Mouse (Mus musculus) forebrain, embryonic 10.5 days (tissue): ENCODE measurements around the gene Ccdc177. TPM values are rescaled to one million over a fixed set of nuclear protein-coding genes. Genes with fewer than 3 reads are reported as not detected.
"Not testable (repeated sequence)": the region's sequence is repeated elsewhere in the genome, so short reads cannot be mapped to it uniquely, and the experiment has no call there.

Experiments
- DNase-seq: peaks from one replicate; pipeline ENCODE4 v3.0.0-alpha.2; 2017; ENCODE audit warnings: low spot score; ENCODE audit errors: extremely low spot score
- H3K27ac ChIP-seq: fragments of 300-500 bp; sonication (generic); 2 replicates; pipeline ENCODE4 v1.5.1; 2016; ENCODE audit warnings: mild to moderate bottlenecking
- H3K27me3 ChIP-seq: fragments of 300-500 bp; sonication (generic); 2 replicates; pipeline ENCODE4 v1.6.1; 2016; ENCODE audit warnings: mild to moderate bottlenecking; ENCODE audit not compliant: poor library complexity, severe bottlenecking
- H3K36me3 ChIP-seq: fragments of 300-500 bp; sonication (generic); replicated peaks from 2 replicates; pipeline ENCODE4 v1.6.1; 2016; ENCODE audit warnings: mild to moderate bottlenecking, moderate library complexity
- H3K4me1 ChIP-seq: fragments of 300-500 bp; sonication (generic); 2 replicates; pipeline ENCODE4 v1.6.1; 2016
- H3K4me3 ChIP-seq: fragments of 300-500 bp; sonication (generic); 2 replicates; pipeline ENCODE4 v1.5.1; 2016; ENCODE audit warnings: mild to moderate bottlenecking, moderate library complexity
- H3K9me3 ChIP-seq: fragments of 300-500 bp; sonication (generic); 2 replicates; pipeline ENCODE4 v1.6.1; 2016; ENCODE audit warnings: mild to moderate bottlenecking, moderate library complexity
- WGBS: fragments of 180-500 bp; shearing (Covaris S2); methylation state at CpG from one replicate; pipeline ENCODE4 v1.1.7; 2016; 5-methylcytosine and 5-hydroxymethylcytosine counted together
- polyA plus RNA-seq: library from polyadenylated mRNA; unstranded; fragments of >200 nt; fragmentation: Nextera tagmentation; extraction: Ambion mirVana; gene quantifications from 2 replicates; pipeline ENCODE4 v1.2.1, GENCODE M21; 2016

Ccdc177 gene
- polyA plus RNA-seq, 1 experiment from 2014 or later: 1.7 TPM

DNA sequence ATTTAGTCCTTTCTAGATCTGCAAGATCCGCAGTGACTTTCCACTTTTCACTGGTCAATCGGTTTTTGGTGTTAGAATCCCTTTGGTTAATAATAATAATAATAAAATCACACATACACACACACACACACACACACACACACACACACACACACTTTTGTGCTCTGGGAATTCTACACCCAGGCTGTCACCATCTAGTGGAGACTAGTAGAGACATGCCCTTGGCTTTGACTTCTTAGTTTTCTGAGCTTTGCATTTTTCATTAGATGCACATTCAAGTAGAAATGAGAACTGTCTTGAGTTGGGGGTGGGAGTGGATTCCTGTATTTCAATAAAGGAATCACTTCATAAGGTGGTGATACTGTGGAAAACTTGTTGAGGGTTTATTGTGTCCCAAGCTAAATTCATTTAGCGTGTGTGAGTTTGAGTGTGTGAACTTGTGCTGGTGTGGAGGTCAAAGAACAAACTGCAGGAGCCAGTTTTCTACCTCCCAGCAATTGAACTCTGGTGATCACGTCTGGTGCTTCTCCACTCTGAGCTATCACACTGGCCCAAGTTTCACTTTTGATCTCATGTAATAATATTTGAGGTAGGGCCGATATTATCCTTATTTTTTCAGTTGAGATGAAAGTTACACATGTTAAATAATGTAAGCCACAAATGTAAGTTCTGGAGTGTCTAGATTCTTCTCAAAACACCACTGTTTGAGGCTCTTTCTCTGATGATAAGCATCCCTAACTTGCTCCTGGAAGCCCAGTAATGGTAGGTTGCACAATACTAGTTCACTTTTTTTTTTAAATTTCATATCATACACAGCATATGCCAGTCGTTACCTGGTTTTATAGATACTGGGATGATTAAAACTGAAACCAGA is 31.3 kb upstream of the Ccdc177 start:
- peaks cover 15% of the 10 kb centered on the region for H3K36me3 ChIP-seq
- peak; percentile 21 for DNase-seq
- H3K27me3 ChIP-seq: no peaks in the 10 kb centered on the region
- no peaks in the 10 kb centered on the region for H3K9me3 ChIP-seq
- peak overlapping the region; percentile 94 for H3K27ac ChIP-seq
- peak overlapping the region; percentile 77 for H3K4me3 ChIP-seq
- H3K4me1 ChIP-seq: peaks cover 24% of the 10 kb centered on the region
- 51% methylated on average over 6 of the region's 6 CpGs for whole genome bisulfite sequencing

DNA sequence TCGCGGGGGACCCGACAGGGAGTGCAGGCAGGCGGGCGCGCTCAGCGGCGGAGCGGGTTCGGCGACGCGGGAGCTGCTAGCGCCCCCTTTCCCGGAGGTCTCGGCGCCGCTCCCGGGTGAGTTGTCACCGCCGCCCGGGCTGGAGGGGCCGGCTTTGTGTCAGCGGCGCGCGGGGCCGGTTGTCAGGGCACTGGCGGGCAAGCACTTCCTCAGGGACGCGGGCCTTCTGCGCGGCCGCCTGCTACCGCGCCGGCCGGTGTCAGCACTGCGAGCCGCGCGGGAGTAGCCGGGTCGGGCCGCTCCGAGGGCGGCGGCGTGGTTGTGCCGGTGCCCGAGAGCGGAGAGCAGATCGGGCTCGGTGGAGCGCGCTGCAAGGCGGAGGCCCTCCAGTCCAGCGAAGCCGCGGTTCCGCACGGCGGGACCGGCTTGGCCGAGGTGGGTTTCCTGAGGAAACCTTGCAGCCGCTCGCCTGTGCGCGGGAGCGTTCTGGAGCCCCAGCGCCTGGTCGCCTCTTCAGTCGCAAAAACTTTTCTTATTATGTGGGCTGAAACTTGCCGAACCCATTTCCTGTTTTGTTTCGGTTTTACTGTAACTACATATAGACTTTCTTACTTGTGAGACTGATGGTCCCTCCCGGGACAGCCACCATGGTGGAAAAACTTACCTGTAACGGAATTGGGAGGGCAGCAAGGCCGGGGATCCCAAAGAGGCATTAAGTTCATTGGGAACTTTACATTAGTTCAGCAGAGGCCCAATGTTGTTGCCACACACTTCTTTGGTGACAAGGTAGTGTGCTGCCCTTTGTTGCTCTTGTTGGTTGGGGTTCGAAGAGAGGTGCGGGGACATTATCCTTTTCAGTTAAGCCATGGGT is 30.4 kb upstream of the Ccdc177 start:
- H3K27ac ChIP-seq: peak overlapping the region; percentile 94
- no peaks in the 10 kb centered on the region for H3K9me3 ChIP-seq
- peaks cover 15% of the 10 kb centered on the region for H3K36me3 ChIP-seq
- peaks cover 24% of the 10 kb centered on the region for H3K4me1 ChIP-seq
- H3K4me3 ChIP-seq: peak overlapping the region; percentile 77
- no peak for DNase-seq
- H3K27me3 ChIP-seq: no peaks in the 10 kb centered on the region
- under 1% methylated on average over 80 of the region's 80 CpGs for WGBS

DNA sequence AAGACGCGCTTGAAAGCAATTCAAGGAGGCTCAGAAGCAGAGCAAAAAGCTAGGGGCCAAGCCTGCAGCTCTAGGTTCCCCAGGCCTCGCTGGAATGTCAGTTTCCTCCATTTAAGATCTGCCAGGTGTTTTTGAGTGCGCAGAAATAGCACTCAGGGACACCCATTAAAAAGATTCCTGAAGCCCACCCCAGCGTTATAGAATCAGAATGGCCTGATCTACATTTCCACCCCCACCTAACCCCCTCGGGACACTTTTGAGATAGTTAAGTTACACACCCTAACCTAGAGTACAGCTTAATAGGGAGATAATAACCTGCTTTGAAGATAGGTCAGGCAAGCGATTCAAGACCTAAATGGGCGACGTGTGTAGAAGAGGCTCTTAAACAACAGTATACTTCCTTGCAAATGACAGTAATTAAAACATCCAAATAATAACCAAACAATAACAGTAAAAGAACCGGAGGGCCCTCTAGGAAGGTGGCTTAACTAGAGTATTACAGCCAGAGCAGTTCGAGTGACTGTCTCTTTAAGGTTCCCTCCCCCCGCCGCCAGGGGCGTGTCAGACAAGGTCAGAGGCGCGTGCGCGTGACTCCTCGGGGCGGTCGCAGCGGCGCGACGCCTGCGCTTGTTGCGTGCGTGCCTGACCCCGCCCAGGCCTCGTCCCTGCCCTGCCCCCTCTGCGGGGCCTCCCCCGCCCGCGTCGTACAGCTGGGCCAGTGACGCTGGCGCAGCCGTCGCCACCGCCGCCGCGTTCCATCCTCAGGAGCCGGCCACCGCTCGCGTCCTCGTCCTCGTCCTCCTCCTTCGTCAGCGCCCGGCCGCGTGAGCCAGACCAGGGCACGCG is 29.6 kb upstream of the Ccdc177 start, which contains the start of gene Susd6:
Gene Susd6 (plus strand): TSS at position 662 of the 846 bp plus-strand sequence.
- H3K9me3 ChIP-seq: no peaks in the 10 kb centered on the region
- DNase-seq: peak; percentile 97
- peaks cover 24% of the 10 kb centered on the region for H3K4me1 ChIP-seq
- H3K4me3 ChIP-seq: peak within 1 kb of the TSS; percentile 77
- peak within 1 kb of the TSS; percentile 94 for H3K27ac ChIP-seq
- WGBS: 3% methylated on average over 56 of the region's 56 CpGs
- H3K27me3 ChIP-seq: no peaks in the 10 kb centered on the region
- peaks cover 15% of the 10 kb centered on the region for H3K36me3 ChIP-seq

DNA sequence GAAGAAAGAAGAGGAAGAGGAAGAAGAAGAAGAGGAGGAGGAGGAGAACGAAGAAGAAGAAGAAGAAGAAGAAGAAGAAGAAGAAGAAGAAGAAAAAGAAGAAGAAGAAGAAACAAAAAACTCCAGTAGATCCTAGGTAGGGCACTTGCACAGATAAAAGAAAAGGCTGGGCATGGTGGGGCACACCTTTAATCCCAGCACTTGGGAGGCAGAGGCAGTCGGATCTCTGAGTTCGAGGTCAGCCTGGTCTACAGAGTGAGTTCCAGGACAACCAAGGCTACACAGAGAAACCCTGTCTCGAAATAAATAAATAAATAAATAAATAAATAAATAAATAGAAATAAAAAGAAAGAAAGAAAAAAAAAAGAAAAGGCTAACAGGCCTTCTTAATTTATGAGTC is 28.8 kb upstream of the Ccdc177 start:
- Histone ChIP-seq H3K4me1 (peaks cover 24% of the 10 kb centered on the region), H3K36me3 (peaks cover 14% of the 10 kb centered on the region)
- H3K27me3 ChIP-seq, H3K9me3 ChIP-seq, H3K4me3 ChIP-seq, H3K27ac ChIP-seq, DNase-seq: not testable (repeated sequence)
- WGBS: 83% methylated on average over 4 of the region's 4 CpGs

DNA sequence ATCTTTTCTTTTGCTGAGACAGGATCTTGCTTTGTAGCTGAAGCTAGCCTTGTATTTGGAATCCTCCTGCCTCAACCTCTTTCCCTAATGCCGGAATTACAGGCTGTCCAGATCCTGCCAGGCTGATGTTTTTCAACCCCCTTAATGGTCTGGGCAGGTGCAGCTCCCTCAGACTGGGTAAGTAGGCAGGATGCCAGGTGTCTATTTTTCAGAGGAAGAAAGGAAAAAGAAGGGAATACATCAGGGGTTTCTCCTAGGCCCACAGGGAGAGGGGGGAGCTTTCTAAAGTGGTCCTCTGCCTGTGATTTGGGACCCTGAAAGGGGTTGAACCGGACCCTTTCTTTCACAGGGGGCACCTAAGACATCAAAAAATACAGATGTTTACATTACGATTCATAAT is 27.7 kb upstream of the Ccdc177 start:
- H3K9me3 ChIP-seq: no peaks in the 10 kb centered on the region
- 86% methylated on average over 3 of the region's 3 CpGs for WGBS
- no peak for DNase-seq
- no peak overlapping the region for H3K27ac ChIP-seq
- H3K4me3 ChIP-seq: no peak overlapping the region
- H3K36me3 ChIP-seq: peaks cover 6% of the 10 kb centered on the region
- peaks cover 24% of the 10 kb centered on the region for H3K4me1 ChIP-seq
- H3K27me3 ChIP-seq: no peaks in the 10 kb centered on the region

DNA sequence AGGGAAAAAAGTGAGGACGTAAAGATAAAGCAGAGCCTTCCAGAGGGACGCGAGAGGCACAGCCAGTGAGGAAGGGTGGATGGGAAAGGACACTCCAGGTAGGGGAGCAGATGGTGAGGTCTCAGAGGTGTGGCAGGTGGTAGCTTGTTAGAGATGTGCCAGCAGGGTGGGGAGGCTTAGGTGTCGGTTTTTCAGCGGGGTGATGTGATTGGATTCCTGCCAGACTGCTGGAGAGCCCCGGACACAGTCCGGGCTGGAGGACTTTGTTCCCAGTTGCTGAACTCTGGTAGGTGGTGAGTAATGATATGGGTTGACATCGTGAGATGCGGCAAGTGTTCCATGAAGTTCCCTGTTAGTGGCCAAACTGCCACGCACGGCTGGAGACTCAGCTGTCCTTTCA is 27.1 kb upstream of the Ccdc177 start:
- peaks cover 20% of the 10 kb centered on the region for H3K4me1 ChIP-seq
- no peak for DNase-seq
- H3K27ac ChIP-seq: no peak overlapping the region
- peaks cover under 1% of the 10 kb centered on the region; the same call in 1 of the 2 replicates for H3K36me3 ChIP-seq
- H3K9me3 ChIP-seq: no peaks in the 10 kb centered on the region
- H3K27me3 ChIP-seq: no peaks in the 10 kb centered on the region
- 65% methylated on average over 11 of the region's 11 CpGs for WGBS
- H3K4me3 ChIP-seq: no peak overlapping the region

DNA sequence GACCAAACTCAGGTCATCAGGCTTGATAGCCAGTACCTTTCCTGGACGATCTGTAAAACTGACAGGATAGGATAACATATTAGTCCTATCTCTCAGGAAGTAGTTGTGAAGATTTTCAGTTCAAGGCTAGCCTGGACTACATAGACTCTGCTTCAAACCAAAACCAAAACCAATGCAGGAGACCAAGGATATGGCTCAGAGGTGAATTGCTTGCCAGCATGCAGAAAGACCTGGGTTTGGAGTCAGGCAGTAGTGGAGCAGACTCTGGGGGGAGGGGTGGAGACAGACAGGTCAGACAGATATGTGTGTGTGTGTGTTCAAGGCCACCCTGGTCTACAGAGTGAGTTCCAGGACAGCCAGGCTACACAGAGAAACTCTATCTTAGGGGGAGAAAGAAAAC is 26.1 kb upstream of the Ccdc177 start:
- no peak overlapping the region for H3K27ac ChIP-seq
- H3K36me3 ChIP-seq: no peaks in the 10 kb centered on the region
- WGBS: 88% methylated on average over 1 of the region's 1 CpGs
- no peaks in the 10 kb centered on the region for H3K9me3 ChIP-seq
- no peaks in the 10 kb centered on the region for H3K27me3 ChIP-seq
- H3K4me3 ChIP-seq: no peak overlapping the region
- peaks cover 11% of the 10 kb centered on the region for H3K4me1 ChIP-seq
- no peak for DNase-seq

DNA sequence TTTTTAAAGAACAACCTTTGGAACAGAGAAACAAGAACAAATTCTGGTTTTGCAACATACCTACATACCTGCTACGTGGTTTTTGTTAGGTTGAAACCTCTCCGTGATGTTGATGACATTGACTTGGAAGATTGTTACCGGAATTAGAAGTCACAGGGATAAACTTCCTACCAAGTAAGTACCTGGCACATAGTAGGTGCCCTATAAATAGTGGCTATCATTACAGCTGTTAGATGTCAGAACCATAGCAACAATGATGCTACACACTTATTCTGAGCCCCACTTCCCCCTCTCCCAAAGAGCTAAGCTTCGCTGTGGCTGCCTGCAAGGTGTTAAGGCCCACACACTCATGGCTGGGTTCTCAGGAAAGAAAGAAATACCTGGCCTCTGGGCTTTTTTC is 25.1 kb upstream of the Ccdc177 start:
- Histone ChIP-seq H3K9me3 (no peaks in the 10 kb centered on the region), H3K4me3 (no peak overlapping the region), H3K4me1 (peaks cover 6% of the 10 kb centered on the region), H3K27ac (no peak overlapping the region), H3K27me3 (no peaks in the 10 kb centered on the region), H3K36me3 (no peaks in the 10 kb centered on the region)
- WGBS: 91% methylated on average over 4 of the region's 4 CpGs
- DNase-seq: no peak

DNA sequence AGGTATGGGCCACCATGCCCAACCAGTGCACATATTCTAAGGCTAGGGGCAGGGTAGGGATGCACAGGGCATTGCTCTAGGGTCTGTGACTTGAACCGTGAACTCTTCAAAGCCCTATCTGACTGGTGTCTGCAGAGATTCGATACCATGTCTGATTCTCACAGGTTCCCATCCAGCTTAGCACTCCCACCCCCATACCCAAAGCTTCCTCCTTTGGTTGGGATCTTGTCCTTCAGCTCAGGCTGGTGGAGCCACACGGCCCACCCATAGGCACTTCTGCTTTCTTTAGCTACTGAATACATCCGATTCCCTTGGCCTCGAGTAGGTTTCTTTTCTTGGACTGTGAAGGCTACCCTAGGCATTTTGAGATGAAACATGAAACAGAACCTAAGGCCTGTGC is 24.5 kb upstream of the Ccdc177 start:
- WGBS: 89% methylated on average over 5 of the region's 5 CpGs
- no peaks in the 10 kb centered on the region for H3K36me3 ChIP-seq
- H3K4me1 ChIP-seq: peaks cover 5% of the 10 kb centered on the region
- no peaks in the 10 kb centered on the region for H3K9me3 ChIP-seq
- H3K27me3 ChIP-seq: no peaks in the 10 kb centered on the region
- no peak overlapping the region for H3K4me3 ChIP-seq
- DNase-seq: no peak
- H3K27ac ChIP-seq: no peak overlapping the region

DNA sequence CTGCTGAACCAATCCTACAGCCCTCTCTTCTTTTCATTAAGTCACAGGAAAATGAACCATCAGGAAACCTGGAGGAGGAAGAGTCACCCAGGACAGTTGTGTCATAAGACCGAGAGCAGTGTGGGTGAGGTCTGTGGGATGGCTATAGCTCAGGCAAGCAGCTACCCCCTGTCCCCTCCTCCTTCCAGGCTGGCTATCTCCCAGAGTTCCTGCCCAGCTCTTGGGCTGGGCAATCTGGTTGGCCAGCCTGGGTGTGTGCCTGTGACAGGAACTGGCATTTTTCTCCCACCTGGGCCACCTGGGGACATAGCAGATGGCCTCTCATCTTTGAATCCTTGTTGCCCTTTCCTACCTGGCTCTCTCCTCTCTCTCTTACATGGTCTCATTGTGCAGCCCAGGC is 23.4 kb upstream of the Ccdc177 start:
- Histone ChIP-seq H3K4me3 (no peak overlapping the region), H3K9me3 (no peaks in the 10 kb centered on the region), H3K27me3 (no peaks in the 10 kb centered on the region), H3K27ac (no peak overlapping the region), H3K36me3 (no peaks in the 10 kb centered on the region), H3K4me1 (no peaks in the 10 kb centered on the region)
- DNase-seq: no peak
- 83% methylated on average over 1 of the region's 1 CpGs for WGBS

DNA sequence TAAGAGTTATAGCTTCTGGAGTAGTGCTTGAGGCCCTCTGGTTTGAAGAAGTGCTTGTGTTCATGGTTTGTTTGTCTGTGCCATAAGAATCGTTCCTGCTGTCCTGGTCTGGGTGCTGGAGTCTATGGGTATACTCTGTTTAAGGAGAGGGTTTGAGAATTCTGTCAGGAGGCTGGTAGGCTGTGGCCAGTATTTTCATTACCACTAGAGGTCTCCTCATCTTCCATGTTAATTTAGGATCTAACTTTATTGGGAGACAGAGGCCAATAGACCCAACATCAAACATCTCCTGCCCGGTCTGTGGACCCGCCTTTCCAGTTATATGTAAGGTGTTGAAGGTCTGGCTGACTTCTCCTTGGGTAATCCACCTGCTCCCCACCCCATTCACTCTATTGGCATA is 22.4 kb upstream of the Ccdc177 start:
- H3K9me3 ChIP-seq: no peaks in the 10 kb centered on the region
- H3K27me3 ChIP-seq: no peaks in the 10 kb centered on the region
- no peak for DNase-seq
- H3K27ac ChIP-seq: no peak overlapping the region
- H3K4me1 ChIP-seq: no peaks in the 10 kb centered on the region
- H3K4me3 ChIP-seq: no peak overlapping the region
- H3K36me3 ChIP-seq: no peaks in the 10 kb centered on the region
- 56% methylated on average over 3 of the region's 3 CpGs for WGBS

DNA sequence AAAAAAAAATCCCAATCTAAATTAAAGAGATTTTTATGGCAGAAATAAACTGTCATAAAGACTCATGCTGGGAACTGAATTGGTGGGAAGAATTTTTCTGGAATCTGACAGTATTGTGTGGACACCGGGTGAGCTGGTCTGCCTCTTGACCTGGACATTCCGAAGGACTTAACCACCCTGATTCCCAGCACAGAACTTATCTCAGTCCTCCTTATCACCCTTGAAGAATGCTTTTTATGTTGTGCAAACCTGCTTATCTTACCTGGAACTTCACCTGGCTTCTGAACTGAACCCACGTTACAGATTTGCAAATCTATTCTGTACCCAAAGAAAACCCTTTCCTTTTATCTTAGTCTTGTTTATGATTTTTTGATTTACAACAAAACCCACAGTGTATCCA is 21.7 kb upstream of the Ccdc177 start:
- Histone ChIP-seq H3K27me3 (no peaks in the 10 kb centered on the region), H3K27ac (no peak overlapping the region), H3K36me3 (no peaks in the 10 kb centered on the region), H3K4me3 (no peak overlapping the region), H3K9me3 (no peaks in the 10 kb centered on the region), H3K4me1 (no peaks in the 10 kb centered on the region)
- DNase-seq: no peak
- 93% methylated on average over 3 of the region's 3 CpGs for WGBS
